Mouse (Mus musculus) embryonic facial prominence, embryonic 15.5 days (tissue): Measurements from ENCODE around the gene Sepsecs. TPM values are rescaled to one million over a fixed set of nuclear protein-coding genes. Genes with fewer than 3 reads are reported as not detected.

Source experiments
- ATAC-seq: fragments of 200-750 bp; cut with Nextera tagmentation; 2 replicates; pipeline ENCODE4 v1.8.0; 2017; ENCODE audit warnings: low read depth, moderate TSS enrichment; ENCODE audit not compliant: insufficient number of reproducible peaks, low FRiP score, low TSS enrichment
- H3K27ac ChIP-seq: fragments of 300-500 bp; sonication (generic); replicated peaks from 2 replicates; pipeline ENCODE4 v1.5.1; 2015; ENCODE audit warnings: mild to moderate bottlenecking, inconsistent platforms
- H3K27me3 ChIP-seq: fragments of 300-500 bp; sonication (generic); 2 replicates; pipeline ENCODE4 v1.6.1; 2015; ENCODE audit warnings: inconsistent platforms
- H3K36me3 ChIP-seq: fragments of 300-500 bp; sonication (generic); 2 replicates; pipeline ENCODE4 v1.6.1; 2015; ENCODE audit warnings: mild to moderate bottlenecking, inconsistent platforms
- H3K4me1 ChIP-seq: fragments of 300-500 bp; sonication (generic); 2 replicates; pipeline ENCODE4 v1.6.1; 2015; ENCODE audit warnings: inconsistent platforms
- H3K4me2 ChIP-seq: fragments of 300-500 bp; sonication (generic); replicated peaks from 2 replicates; pipeline ENCODE4 v1.6.1; 2015; ENCODE audit warnings: mild to moderate bottlenecking, inconsistent platforms
- H3K4me3 ChIP-seq: fragments of 300-500 bp; sonication (generic); replicated peaks from 2 replicates; pipeline ENCODE4 v1.5.1; 2015; ENCODE audit warnings: mild to moderate bottlenecking, inconsistent platforms
- H3K9ac ChIP-seq: fragments of 300-500 bp; sonication (generic); 2 replicates; pipeline ENCODE4 v1.6.1; 2015; ENCODE audit warnings: inconsistent platforms
- H3K9me3 ChIP-seq: fragments of 300-500 bp; sonication (generic); replicated peaks from 2 replicates; pipeline ENCODE4 v1.6.1; 2016; ENCODE audit warnings: inconsistent platforms
- WGBS: fragments of 180-500 bp; shearing (Covaris S2); methylation state at CpG from one replicate; pipeline ENCODE4 v1.1.7; 2015; 5-methylcytosine and 5-hydroxymethylcytosine counted together
- polyA plus RNA-seq: library from polyadenylated mRNA; unstranded; fragments of >200 nt; fragmentation: Nextera tagmentation; extraction: Ambion mirVana; gene quantifications from 2 replicates; pipeline ENCODE4 v1.2.1, GENCODE M21; 2015

The Sepsecs gene
- polyA plus RNA-seq, 1 experiment from 2014 or later, result 8.7 TPM

DNA sequence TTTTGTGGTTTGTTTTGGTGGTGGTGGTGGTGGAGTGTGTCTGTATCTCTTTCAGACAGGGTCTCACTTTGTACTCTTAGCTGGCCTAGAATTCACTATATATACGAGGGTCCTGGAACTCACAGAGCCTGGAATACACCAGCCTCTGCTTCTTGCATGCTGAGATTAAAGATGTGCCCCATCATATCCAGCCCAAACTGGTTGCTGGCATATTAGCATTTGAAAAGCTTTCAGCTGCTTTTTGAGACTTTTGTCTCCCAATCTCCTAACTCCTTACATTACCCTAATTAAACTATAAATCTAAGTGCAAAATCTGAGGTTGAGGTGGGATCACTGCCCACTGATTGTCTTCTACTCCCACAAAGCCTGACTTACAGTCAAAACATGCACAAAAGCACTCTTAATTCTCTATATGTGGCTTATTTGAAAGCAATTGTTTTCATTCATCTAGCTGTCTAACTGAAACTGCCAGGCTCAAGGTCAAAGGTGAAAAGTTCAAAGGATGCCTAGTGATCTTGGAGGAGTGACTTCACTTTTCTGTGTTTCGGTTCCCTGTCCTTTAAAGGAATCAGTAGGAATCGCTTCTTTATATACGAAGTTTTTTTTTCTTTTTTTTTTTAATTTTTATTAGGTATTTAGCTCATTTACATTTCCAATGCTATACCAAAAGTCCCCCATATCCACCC is 5.0 kb upstream of the Sepsecs start:
- 74% methylated on average over 4 of the region's 4 CpGs for WGBS
- no peak overlapping the region for H3K4me3 ChIP-seq

DNA sequence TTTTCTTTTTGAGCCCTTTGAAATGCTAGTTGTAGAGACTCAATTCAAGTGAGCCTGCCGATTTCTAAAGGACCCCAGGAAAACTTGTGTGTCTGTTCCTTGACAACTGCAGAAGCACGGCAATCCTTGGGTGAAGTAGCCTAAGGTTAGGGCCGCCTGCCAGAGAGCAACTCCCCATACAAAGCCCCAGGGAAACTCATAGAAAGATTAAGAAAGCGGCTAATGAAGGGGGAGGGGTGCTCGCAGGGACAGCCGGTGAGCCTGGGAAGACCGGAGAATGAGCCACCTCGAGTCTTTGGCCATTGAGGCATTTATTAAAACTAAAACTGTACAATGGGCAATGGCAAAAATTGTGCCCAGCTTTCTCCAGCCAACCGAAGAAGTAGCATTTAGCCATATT is 3.8 kb upstream of the Sepsecs start:
- H3K27ac ChIP-seq, result no peak overlapping the region
- H3K9me3 ChIP-seq, result no peaks in the 10 kb centered on the region
- H3K4me3 ChIP-seq, result no peak overlapping the region
- no peak overlapping the region for H3K9ac ChIP-seq
- no peak for ATAC-seq
- H3K27me3 ChIP-seq, result no peaks in the 10 kb centered on the region
- no peak overlapping the region for H3K4me2 ChIP-seq
- 0 out of 2 replicates have a peak, but pooled peaks cover 6% of the 10 kb centered on the region for H3K4me1 ChIP-seq
- no peaks in the 10 kb centered on the region for H3K36me3 ChIP-seq
- 28% methylated on average over 9 of the region's 9 CpGs for WGBS

More for the DNA sequence above, 5.0 kb upstream of the Sepsecs start:
- ATAC-seq, result no peak
- no peaks in the 10 kb centered on the region for H3K36me3 ChIP-seq
- H3K9me3 ChIP-seq, result no peaks in the 10 kb centered on the region
- no peak overlapping the region for H3K27ac ChIP-seq
- H3K27me3 ChIP-seq, result no peaks in the 10 kb centered on the region
- H3K9ac ChIP-seq, result no peak overlapping the region
- H3K4me1 ChIP-seq, result no peaks in the 10 kb centered on the region
- H3K4me2 ChIP-seq, result no peak overlapping the region

DNA sequence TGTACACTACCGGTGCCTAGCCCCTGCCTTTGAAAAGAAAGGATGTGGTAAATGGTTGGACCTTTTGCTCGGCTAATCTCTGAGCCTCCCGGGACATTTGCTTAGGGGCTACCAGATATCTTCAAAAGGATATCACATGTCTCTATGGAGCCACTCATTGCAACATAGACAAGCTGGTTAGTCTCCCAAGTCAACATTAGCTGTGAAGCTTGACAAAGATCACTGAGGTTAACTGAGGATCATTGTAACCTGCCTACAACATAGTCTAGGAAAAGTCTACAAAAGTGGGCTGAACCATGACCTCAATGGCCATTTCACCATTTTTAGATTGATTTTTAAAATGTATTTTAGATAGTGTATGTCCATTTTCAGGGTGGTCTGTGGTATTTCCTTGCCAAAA is 1.2 kb upstream of the Sepsecs start:
- Histone ChIP-seq H3K9ac (no peak overlapping the region), H3K4me3 (no peak overlapping the region), H3K27ac (no peak overlapping the region), H3K27me3 (no peaks in the 10 kb centered on the region), H3K36me3 (peaks cover 4% of the 10 kb centered on the region), H3K9me3 (no peaks in the 10 kb centered on the region), H3K4me1 (0 out of 2 replicates have a peak, but pooled peaks cover 6% of the 10 kb centered on the region), H3K4me2 (no peak overlapping the region)
- WGBS, result 57% methylated on average over 3 of the region's 3 CpGs
- ATAC-seq, result no peak

DNA sequence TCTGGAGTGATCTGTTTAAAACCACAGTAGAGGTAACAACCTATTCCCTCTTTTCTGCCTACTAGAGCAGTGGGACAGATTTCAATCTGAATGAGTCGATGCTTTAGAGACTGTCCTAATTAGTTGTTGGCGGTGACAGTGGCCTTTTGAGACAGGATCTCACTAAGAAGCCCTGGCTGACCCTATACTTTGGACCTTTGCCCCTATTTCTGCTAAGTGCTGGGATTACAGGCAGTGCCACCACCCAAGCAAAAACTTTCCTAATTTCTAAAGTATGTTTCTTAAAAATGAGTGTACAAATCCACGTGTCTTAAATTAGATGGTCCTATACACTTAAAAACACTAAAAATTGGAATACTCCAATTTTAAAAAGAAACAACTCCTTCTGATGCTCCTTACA is 2.7 kb downstream of the Sepsecs start:
- ATAC-seq, result no peak
- no peak overlapping the region for H3K4me3 ChIP-seq
- no peaks in the 10 kb centered on the region for H3K9me3 ChIP-seq
- peaks cover 18% of the 10 kb centered on the region for H3K36me3 ChIP-seq
- H3K27ac ChIP-seq, result no peak overlapping the region
- no peaks in the 10 kb centered on the region for H3K27me3 ChIP-seq
- H3K4me1 ChIP-seq, result 0 out of 2 replicates have a peak, but pooled peaks cover 6% of the 10 kb centered on the region
- no peak overlapping the region for H3K4me2 ChIP-seq
- H3K9ac ChIP-seq, result no peak overlapping the region
- 79% methylated on average over 3 of the region's 3 CpGs for WGBS

DNA sequence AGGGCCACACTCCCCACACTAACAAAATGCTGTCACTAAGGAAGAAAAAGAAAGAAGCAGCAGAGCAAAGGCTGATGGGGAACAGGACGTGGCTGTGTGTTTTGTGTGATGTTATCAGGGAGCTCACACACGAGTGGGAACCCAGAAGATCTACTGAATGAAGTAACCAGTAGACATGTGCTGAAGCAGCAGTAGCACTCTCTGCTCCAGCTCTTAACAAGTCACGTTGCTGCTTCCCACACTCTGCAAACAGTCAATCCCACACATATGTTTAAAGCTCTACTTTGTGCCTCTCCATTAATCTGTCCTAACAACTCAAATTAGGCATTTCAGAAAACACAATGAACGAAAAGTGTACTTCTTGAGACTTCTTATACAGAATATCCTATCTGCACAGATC is 11.6 kb downstream of the Sepsecs start:
- no peaks in the 10 kb centered on the region for H3K9me3 ChIP-seq
- no peak overlapping the region for H3K4me3 ChIP-seq
- no peak for ATAC-seq
- no peak overlapping the region for H3K27ac ChIP-seq
- 73% methylated on average over 4 of the region's 4 CpGs for WGBS
- H3K4me2 ChIP-seq, result no peak overlapping the region
- H3K27me3 ChIP-seq, result no peaks in the 10 kb centered on the region
- no peak overlapping the region for H3K9ac ChIP-seq
- peaks cover 25% of the 10 kb centered on the region for H3K36me3 ChIP-seq
- no peaks in the 10 kb centered on the region for H3K4me1 ChIP-seq

DNA sequence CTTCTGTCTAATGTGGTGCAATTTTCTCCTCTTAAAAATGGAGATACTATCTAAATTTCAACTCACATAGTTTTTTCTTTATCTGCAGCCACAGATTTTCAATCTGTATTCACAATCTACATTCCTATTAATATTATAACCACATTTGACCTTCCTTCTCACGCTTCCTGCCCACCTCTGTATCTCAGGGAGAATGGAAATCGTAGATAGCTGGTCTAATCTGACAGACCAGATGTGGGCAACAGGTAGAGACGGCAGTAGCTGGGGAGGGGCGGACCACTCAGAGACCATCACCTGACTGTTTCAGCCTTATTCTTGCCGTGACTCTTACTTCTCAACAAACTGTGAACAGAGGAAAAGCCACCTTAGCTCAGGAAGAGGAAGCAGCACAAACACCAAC is 12.2 kb downstream of the Sepsecs start:
- Histone ChIP-seq H3K4me1 (no peaks in the 10 kb centered on the region), H3K4me2 (no peak overlapping the region), H3K4me3 (no peak overlapping the region), H3K27ac (no peak overlapping the region), H3K9ac (no peak overlapping the region), H3K27me3 (no peaks in the 10 kb centered on the region), H3K36me3 (peaks cover 29% of the 10 kb centered on the region), H3K9me3 (no peaks in the 10 kb centered on the region)
- 88% methylated on average over 5 of the region's 5 CpGs for WGBS
- ATAC-seq, result no peak

DNA sequence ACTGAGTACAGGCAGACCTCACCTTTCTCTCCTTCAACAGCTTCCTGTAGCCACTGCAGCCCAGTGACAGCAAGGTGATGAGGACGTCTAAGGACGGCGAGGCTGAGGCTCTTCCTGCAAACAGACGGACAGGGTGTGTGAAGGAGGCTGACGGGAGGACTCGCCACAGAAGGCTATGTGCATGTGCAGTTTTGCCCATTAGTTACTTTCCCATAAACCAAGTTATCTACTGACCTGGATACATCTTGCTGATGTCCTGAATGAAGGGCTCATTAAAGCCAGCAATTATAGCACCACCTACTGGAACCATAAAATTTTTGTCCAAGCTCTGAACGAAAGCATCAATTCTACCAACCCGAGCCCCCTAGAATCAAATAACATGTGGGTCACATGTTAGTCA is 13.5 kb downstream of the Sepsecs start:
- Histone ChIP-seq H3K27ac (no peak overlapping the region), H3K9me3 (no peaks in the 10 kb centered on the region), H3K27me3 (no peaks in the 10 kb centered on the region), H3K9ac (no peak overlapping the region), H3K4me1 (no peaks in the 10 kb centered on the region), H3K4me2 (no peak overlapping the region), H3K36me3 (peaks cover 21% of the 10 kb centered on the region), H3K4me3 (no peak overlapping the region)
- ATAC-seq, result no peak
- WGBS, result 72% methylated on average over 8 of the region's 8 CpGs

DNA sequence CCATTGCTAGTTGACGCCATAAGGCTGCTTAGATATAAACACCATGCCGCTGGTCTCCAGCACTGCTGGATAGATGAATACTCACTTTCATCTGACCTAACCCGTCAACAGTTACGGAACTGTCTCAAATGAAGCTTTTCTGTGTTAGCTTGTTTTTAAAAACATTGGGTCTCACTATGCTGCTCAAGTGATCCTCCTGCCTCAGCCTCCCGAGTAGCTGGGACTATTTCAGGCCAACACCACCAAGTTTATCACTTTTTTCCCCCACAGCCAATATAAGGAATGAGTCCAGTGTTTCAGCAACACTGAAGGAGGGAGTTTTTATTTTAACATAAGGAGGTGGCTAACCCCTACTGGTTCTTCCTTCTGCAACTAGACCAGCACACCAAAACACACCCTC is 14.5 kb downstream of the Sepsecs start:
- Histone ChIP-seq H3K9ac (no peak overlapping the region), H3K4me1 (no peaks in the 10 kb centered on the region), H3K9me3 (no peaks in the 10 kb centered on the region), H3K4me2 (no peak overlapping the region), H3K27ac (no peak overlapping the region), H3K4me3 (no peak overlapping the region), H3K36me3 (peaks cover 18% of the 10 kb centered on the region), H3K27me3 (no peaks in the 10 kb centered on the region)
- no peak for ATAC-seq
- WGBS, result 93% methylated on average over 5 of the region's 5 CpGs

DNA sequence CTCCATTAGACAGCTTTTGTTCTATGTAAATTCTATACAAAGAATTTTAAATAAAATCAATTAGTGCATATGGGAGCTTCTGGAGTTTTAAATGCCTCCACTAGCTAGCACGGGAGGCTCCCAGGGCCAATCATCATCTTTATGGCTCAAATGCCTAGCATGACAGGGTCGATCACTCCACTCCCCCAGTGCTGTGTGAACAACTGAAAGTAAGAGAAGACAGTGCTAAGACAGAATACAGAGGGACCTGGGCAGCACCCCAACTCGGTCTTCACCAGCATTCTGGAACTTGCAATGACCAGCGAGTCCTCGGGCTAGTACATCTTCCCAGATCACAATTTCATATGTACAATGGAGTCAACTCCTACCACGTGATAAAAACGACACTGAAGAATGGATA is 16.9 kb downstream of the Sepsecs start:
- WGBS, result 89% methylated on average over 7 of the region's 7 CpGs
- no peak overlapping the region for H3K9ac ChIP-seq
- H3K36me3 ChIP-seq, result peaks cover 18% of the 10 kb centered on the region
- H3K27me3 ChIP-seq, result no peaks in the 10 kb centered on the region
- no peaks in the 10 kb centered on the region for H3K9me3 ChIP-seq
- ATAC-seq, result no peak
- no peak overlapping the region for H3K4me2 ChIP-seq
- H3K4me3 ChIP-seq, result no peak overlapping the region
- no peak overlapping the region for H3K27ac ChIP-seq
- no peaks in the 10 kb centered on the region for H3K4me1 ChIP-seq

DNA sequence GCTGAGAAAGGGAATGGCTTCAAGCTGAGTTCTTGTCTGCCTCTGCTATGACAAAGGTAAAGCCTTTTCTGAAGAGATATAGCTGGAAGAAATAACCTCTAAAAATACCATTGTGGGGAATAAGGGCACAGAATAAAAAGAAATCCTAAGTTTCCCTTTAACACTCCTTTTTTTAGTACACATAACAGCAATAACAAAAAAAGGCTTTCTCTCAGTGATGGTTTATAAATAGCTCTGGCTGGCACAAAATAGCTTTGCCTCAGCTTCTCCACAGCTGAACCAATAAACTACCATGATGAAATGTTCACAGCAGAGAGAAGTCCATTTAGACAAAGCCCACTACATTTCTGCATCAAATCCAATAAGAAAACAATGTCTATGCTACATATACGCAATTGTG is 17.4 kb downstream of the Sepsecs start:
- Histone ChIP-seq H3K36me3 (peaks cover 18% of the 10 kb centered on the region), H3K4me3 (no peak overlapping the region), H3K27me3 (no peaks in the 10 kb centered on the region), H3K9ac (no peak overlapping the region), H3K9me3 (no peaks in the 10 kb centered on the region), H3K4me1 (no peaks in the 10 kb centered on the region), H3K4me2 (no peak overlapping the region), H3K27ac (no peak overlapping the region)
- 78% methylated on average over 1 of the region's 1 CpGs for WGBS
- no peak for ATAC-seq

DNA sequence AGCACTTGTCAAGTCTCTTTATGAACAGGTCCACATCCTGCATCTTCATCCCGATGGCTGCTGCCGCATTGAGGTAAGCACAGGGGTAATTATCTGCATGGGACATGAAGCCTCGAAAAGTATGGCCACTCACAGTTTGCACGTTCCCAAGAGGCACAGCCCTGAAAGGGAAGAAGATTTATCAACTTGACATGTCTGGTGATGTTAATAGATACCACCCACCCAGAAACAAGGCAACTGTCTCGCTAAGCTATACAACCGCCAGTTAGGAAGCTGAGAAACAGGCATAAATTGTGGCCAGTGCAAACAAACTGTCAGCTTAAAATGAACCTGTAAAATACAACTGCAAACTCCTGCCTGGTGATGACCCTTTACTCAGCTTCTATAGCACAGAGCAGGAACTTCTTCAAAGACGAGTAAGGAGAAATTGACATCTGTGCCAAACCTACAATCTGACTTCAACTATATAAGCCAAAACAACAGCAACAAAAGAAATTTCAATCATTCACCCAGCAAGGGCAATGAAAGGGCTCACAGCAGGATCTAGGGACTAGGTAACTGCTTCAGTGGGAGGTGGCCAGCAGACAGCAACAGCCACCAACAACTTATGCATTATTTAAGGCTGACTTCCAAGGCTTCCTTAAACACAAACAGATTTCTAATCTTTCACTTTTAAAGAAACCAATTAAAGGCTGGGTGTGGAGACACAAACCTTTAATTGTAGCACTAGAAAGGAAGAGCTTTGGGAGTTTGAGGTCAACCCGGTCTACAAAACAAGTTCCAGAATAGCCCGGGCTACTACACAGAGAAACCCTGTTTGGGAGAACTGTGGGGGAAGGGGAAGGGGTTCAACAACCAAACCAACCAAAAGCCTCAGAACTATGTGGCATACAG is 25.3 kb downstream of the Sepsecs start:
- Histone ChIP-seq H3K27me3 (no peaks in the 10 kb centered on the region), H3K9ac (no peak overlapping the region), H3K4me1 (no peaks in the 10 kb centered on the region), H3K9me3 (no peaks in the 10 kb centered on the region), H3K36me3 (peaks cover 53% of the 10 kb centered on the region), H3K4me2 (no peak overlapping the region), H3K27ac (no peak overlapping the region), H3K4me3 (no peak overlapping the region)
- no peak for ATAC-seq
- 73% methylated on average over 9 of the region's 9 CpGs for WGBS
